Mouse (Mus musculus): Measurements from ENCODE around the gene Baz2b. TPM values are rescaled to one million over a fixed set of nuclear protein-coding genes. Genes with fewer than 3 reads are reported as not detected.

The Baz2b gene
- total RNA-seq, 1 experiment from 2014 or later, result 367 TPM

DNA sequence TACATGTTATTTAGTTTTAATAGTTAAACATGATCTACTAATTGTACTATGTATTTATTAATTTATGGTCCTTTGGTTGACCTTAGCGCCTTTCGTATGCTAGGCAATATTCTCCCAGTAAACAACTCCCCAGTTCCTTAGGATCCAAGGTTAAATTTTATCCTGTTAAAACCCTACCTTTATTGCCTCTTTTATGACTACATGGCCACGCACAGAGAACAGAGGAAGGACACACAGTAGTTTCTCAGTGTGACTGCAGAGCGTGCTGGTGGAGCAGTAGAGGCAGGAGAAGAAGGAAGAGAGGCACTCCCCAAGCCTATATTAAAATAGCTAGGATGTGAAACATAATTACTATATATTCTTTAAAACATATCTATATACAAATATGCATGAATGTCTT lies 5.9 kb downstream of the Baz2b start:
- no peak for ATAC-seq (ENCODE audit: extremely low read depth, insufficient number of reproducible peaks, low FRiP score, poor library complexity, severe bottlenecking)

DNA sequence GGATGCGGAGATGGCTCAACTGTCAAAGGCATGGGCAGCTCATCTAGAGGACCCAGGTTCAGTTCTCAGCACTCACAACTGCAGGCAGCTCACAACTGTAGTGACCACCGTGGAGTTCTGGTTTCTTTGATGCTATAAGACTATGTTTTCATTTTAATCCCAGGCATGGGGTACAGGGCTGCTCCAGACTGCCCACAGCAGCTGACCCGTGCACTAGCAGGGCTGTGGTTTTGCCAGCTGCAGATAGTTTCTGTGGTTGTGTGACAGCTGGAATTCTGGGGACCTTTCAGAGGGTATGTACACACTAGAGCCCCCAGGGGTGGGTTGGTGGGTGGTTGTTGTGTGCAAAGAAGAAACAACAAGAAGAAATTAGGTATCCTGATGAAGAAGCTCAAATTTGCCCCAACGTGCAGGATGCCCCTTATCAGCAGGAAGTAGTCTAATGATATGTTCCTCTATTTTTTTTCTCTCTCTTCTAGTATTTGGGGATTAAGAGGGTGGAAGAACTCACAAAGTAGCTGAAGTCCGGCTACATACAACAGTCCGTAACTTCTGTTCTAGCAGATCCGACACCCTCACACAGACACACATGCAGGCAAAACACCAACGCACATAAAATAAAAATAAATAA lies 6.6 kb downstream of the Baz2b start:
- ATAC-seq (ENCODE audit: extremely low read depth, insufficient number of reproducible peaks, low FRiP score, poor library complexity, severe bottlenecking), result no peak

DNA sequence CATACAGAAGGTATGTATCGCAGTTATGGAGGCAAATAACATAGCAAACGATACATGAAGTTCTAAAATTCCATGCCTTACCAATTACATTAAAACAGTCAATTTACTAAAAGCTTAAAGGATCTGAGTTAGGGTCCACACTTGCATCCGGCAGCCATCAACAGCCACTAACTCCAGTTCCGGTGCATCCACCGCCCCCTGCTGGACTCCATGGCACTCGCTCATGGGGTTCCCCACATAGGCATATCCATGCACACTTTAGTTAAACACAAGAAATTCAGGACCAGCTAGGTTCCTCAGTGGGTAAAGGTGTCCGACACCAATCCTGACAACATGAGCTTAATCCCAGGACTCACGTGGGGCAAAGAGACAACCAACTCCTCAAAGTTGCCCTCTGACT lies 9.0 kb downstream of the Baz2b start:
- peak; percentile 64; the same call in 1 of the 2 replicates for ATAC-seq (ENCODE audit: extremely low read depth, insufficient number of reproducible peaks, low FRiP score, poor library complexity, severe bottlenecking)

DNA sequence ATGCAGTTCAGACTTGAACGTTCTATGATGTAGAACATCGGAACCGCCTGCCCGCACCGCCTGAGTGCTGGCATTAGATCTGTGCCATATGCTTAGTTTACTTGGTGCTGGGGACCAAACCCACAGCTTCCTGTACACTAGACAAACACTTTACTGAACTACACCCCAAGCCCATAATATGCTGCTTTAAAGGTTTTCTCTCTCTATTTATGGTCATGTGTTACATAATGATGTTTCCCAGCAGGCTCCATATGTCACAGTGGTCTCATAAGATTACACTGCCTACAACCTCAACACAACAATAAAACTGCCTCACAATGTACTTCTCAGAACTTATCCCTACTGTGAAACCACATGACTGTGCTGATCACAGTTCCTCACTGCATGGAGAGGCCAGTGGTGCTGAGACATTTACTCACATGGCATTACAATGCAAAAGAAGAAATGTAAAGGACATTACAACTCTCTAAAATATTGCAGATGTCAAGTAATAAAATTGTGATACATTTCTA lies 9.5 kb downstream of the Baz2b start:
- ATAC-seq (ENCODE audit: extremely low read depth, insufficient number of reproducible peaks, low FRiP score, poor library complexity, severe bottlenecking), result peak; percentile 39; the same call in 1 of the 2 replicates

DNA sequence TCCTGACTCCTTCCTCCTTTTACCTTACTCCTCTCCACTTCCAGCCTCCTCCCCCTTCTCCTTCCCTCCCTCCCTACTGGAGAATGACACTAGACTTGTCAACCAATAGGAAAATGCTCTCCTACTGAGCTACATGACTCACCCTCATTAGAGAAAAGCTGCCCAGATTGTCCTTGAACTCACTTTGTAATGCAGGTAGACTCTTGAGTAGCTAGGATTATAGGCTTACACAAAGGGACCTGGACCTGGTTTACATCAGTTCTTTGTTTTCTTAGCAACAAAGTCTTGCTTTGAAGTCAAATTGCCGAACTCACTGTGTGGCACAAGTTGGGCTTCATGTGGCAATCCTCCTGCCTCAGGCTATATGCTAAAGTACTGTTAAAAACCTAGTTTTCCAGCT lies 12.8 kb downstream of the Baz2b start:
- no peak for ATAC-seq (ENCODE audit: extremely low read depth, insufficient number of reproducible peaks, low FRiP score, poor library complexity, severe bottlenecking)

DNA sequence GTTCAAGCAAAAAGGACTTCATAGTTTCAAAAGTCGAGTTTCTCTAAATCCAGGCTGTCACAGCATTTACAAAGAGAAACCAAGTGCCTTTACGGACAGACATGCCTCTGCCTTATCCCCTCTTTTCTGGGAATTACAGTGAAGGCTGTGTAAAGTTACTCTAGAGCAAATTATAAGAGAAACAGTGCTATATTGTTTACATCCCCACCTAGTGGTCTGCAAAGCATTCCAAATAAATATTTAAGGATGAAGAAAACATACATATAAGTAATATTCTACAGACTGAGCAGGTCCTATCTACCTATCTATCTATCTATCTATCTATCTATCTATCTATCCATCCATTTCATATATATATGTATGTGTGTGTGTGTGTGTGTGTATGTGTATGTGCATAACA lies 27.9 kb downstream of the Baz2b start:
- no peak for ATAC-seq (ENCODE audit: extremely low read depth, insufficient number of reproducible peaks, low FRiP score, poor library complexity, severe bottlenecking)

DNA sequence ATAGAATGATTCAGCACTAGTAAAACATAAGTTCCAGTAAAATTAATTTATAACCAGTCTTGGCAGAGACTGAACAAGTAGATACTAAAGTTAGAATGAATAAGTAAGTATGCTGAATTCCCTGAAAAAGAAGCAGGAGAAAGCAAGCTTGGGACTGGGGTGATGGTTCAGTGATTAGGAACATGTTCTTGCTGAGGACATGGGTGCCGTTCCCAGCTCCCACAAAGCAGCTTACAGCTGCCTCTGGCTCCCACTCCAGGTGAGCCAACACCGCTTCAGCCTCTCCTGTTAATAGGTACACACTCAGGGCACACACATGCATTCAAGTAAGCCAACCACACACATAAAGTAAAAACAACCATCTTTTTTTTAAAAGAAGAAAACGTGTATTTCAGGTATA lies 32.1 kb downstream of the Baz2b start:
- ATAC-seq (ENCODE audit: extremely low read depth, insufficient number of reproducible peaks, low FRiP score, poor library complexity, severe bottlenecking), result no peak

DNA sequence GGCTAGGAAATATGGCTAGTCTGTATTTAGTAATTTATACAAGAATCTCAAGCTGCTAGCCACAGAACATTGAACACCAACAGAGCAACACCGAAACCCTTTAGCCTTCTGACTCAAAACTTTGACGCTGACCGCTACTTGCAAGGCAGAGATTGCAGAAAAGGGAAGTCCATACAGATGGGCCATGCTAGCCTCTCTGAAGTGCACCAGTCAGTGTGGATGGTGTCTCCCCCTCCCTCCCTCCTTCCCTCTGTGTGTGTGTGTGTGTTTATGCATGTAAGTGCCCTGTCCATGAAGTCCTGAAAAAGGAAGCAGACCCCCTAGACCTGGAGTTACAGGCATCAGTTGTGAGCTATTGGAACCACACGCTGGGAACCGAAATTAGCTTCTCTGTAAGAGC lies 33.6 kb downstream of the Baz2b start:
- ATAC-seq (ENCODE audit: extremely low read depth, insufficient number of reproducible peaks, low FRiP score, poor library complexity, severe bottlenecking), result peak; percentile 21; the same call in 1 of the 2 replicates

DNA sequence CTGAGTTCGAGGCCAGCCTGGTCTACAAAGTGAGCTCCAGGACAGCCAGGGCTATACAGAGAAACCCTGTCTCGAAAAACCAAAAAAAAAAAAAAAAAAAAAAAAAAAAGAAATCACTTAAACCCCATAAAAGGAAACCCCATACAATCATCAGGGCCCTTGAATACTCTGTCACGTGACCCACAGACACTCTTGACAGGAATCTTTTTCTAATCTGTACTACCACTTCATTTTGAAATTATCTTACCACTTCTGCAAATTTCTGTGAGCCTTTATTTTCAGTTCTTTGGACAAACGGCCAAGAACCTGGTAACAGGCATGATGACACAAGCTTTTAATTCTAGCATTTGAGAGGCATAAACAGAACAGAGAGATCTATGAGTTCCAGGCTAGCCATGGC lies 34.6 kb downstream of the Baz2b start:
- no peak for ATAC-seq (ENCODE audit: extremely low read depth, insufficient number of reproducible peaks, low FRiP score, poor library complexity, severe bottlenecking)

DNA sequence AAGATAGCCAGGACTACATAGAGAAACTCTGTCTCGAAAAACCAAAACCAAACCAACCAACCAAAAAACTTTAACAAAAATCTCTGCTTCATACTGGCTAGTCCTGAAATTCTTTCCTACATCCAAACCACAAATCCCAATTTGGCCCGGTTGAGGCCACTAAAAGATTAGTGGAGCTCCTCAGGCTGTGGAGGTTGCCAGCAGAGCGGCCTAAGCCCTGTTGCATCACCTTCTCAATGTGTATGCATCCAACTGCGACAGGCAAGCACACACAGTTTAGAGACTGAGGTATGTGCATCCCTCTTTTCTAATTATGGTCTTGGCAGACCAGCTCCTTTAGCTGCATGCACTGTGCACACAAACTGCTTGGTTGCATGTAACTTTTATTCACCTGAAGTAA lies 36.0 kb downstream of the Baz2b start:
- no peak for ATAC-seq (ENCODE audit: extremely low read depth, insufficient number of reproducible peaks, low FRiP score, poor library complexity, severe bottlenecking)

DNA sequence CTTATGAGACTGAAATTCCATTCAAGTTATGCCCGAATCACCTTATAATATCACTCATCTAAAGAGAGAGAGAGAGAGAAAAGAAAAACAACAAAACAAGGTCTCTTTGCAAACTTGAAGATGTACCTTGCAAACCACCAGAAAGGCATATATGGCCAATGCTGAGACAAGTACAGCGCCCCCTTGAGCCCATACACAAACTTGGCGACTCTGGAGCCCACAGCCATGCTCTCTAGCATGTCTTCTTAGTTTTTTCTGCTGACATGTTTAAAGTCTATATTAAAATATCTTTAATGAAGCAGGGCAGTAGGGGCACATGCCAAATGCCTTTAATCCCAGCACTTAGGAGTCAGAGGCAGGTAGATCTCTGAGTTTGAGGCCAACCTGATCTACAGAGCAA lies 36.4 kb downstream of the Baz2b start:
- no peak for ATAC-seq (ENCODE audit: extremely low read depth, insufficient number of reproducible peaks, low FRiP score, poor library complexity, severe bottlenecking)

DNA sequence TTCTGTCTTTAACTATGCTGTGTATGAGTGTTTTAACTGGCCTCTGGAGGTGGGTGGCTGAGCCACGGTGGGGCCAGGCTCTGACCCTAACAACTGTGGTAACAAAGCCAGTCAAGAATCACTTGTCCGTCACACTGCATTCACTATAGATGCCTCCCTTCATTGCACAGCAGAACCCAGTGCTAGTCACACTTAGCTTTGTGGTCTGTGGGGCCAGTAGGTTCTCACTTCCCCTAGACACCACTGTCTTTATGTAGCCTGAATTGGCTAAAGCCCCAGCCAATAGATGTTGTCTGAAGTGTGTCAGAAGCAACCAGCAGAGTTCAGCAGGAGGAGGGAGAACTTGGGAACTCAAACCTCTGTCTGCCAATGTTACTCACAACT lies 37.1 kb downstream of the Baz2b start:
- peak; percentile 82 for ATAC-seq (ENCODE audit: extremely low read depth, insufficient number of reproducible peaks, low FRiP score, poor library complexity, severe bottlenecking)

DNA sequence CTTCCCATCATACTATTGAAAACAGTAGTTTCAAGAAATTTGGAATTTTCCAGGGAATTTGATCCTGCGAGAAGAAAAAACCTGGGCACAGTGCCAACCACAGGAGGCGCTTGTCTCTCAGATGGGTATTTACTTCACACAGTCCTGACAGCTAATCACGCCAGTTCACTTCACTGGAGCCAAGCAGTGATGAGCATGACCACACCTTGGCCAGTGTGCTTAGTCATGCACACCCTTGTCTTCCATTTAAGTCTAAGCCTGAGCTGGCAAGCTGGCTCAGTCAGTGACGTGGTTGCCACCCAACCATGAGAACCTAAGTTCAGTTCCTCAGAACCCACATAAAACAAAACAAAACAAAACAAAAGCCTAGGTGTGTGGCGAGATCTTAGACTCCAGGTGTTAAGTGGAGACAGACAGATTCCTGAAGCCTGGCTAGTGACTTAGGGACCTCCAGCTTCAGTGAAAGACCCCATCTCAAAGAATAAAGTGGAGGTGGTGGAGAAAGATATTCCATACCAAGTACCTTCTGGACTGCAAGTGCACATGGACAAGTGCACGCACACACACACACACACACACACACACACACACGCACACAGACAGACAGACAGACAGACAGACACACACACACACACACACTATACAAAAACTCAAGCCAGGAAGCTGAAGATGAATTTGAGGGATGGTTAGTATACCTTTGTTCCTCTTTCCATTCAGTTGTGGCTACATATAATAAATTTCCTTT lies 37.7 kb downstream of the Baz2b start:
- peak; percentile 83 for ATAC-seq (ENCODE audit: extremely low read depth, insufficient number of reproducible peaks, low FRiP score, poor library complexity, severe bottlenecking)

DNA sequence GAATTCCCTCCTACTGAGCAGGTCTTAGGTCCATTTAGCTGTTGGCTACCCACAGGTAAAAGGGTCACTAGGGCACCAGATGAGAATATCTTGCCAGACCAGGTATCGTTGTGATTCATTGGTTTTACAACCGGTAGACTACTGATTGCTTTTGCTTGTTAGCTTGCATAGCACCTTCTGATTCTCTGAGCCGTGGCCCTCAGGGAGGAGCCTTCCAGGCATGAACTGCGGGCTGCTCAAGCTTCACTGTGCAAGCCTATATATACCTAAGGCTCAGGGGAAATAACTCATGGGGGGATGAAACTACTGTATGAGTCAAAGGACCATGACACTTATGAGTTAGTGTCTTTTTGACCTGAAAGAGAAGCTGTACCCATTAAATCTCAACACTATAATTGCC lies 42.8 kb downstream of the Baz2b start:
- ATAC-seq (ENCODE audit: extremely low read depth, insufficient number of reproducible peaks, low FRiP score, poor library complexity, severe bottlenecking), result peak; percentile 13; the same call in 1 of the 2 replicates

DNA sequence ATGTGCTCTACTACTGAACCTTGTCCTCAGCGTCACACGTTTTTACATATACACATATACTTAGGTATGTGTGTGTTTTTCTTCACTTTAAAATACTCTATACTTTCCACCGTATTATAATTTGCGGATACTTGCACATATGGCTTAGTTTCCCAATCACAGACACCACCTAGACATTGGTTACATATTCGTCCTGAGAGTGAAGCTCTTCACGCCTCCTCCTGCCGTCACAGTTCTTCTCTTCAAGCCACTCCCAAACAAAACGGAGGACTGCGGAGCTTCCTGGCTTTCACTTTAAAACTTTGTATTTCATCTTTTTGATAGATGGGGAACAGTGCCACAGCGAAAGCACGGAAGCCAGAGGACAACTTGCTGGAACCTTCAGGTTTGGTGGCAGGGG lies 44.0 kb downstream of the Baz2b start:
- ATAC-seq (ENCODE audit: extremely low read depth, insufficient number of reproducible peaks, low FRiP score, poor library complexity, severe bottlenecking), result no peak

DNA sequence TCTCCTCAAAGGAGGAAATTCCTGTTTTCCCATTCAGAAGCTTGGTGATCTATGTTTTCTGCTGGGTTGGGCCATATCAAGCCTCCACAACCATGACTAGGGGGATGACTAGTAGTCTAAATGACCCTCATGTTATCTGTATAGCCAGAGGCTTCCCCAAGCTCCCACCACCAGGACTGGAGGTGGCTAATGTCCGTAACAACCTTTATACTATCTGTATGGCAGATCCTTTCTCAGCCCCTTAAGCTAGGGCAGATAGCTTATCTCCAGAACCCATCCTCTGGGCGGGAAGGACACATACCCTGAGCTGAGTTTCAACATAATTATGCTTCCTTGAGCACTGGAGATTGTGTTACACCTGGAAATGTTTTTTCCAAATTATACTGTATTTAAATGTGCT lies 45.9 kb downstream of the Baz2b start:
- no peak for ATAC-seq (ENCODE audit: extremely low read depth, insufficient number of reproducible peaks, low FRiP score, poor library complexity, severe bottlenecking)

DNA sequence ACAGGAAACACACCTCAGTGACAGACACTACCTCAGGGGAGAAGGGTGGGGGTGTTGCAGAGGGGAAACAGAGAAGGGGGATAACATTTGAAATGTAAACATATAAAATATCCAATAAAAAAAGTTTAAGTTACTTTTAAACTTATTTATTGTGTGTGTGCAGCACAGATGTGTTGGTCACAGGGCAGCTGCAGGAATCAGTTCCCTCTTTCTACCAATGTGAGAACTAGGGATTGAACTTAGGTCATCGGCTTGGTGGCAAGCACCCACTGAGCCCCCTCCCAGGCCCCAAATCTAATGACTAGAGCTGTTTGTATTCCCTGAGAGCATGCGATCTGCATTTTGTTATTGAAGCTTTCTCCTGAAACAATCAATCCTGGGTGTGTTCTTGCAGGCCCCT lies 57.2 kb downstream of the Baz2b start:
- ATAC-seq (ENCODE audit: extremely low read depth, insufficient number of reproducible peaks, low FRiP score, poor library complexity, severe bottlenecking), result no peak

DNA sequence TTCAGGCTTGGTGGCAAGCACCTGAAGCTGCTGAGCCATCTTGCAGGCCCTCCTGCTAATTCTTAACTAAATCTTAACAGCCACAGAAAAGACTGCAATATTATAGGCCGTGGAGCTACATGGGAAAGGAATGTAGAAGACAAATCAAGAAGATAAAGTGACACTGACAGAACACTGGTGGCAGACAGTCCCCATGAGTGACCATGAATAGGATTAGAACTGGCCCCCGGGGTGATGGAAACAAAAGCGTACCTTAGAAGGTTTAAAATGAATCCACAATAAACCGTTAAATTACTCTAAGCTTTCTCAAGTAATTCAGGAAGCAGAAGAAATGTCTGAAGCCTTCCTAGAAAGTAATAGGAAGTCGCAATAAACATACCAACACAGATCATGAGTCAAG lies 61.0 kb downstream of the Baz2b start:
- ATAC-seq (ENCODE audit: extremely low read depth, insufficient number of reproducible peaks, low FRiP score, poor library complexity, severe bottlenecking), result no peak

DNA sequence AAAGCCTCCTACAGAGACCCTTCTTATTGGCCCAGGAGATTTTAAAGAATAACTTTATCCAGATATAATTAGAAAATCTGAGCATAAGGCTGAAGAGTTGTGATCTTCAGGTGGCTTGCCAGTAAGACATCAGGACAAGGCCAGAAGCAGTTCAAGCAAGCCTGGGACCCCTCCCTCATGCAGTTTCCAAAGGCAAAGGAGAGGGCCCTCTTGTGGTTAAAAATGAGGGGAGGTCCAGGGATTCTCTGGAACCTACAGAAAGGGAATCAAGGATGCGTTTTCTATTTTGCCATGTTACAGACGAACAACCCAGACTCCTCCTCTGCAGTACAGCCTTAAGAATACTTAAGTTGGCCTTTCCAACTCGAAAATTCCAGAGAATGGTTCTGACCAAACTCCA lies 62.2 kb downstream of the Baz2b start:
- no peak for ATAC-seq (ENCODE audit: extremely low read depth, insufficient number of reproducible peaks, low FRiP score, poor library complexity, severe bottlenecking)

DNA sequence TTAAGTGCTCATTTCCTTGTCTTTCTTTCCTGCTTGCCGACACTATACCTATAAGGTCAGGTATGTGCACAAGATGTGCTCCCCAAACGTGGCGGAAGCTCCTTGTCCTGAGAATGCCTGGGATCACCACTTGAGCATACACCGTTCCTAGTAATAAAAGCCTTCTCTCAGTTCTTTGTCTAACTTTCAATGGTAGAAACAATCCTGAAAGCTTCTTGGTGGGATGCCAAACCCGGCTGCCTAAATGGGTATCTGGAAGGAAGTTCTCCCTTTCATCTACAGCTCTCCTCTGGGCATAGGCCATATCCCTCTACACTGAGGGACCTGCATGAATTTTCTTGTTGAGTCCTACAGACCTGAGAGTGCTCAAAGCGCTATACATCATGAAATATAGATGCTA lies 63.9 kb downstream of the Baz2b start:
- no peak for ATAC-seq (ENCODE audit: extremely low read depth, insufficient number of reproducible peaks, low FRiP score, poor library complexity, severe bottlenecking)

DNA sequence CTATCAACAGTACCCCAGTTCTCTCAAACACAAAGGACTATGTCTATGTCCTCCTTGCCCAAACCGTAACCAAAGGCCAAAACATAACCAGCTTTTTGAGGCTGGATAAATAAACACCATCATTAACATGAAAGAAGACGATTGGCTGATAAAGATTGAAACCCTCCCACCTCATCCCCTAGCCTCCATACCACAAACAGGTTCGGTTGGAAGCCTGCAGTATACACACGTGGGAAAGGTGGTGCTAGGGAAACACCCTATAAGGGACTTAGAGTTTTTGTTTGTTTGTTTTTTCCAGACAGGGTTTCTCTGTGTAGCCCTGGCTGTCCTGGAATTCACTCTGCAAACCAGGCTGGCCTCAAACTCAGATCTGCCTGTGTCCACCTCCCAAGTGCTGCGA lies 66.3 kb downstream of the Baz2b start:
- no peak for ATAC-seq (ENCODE audit: extremely low read depth, insufficient number of reproducible peaks, low FRiP score, poor library complexity, severe bottlenecking)

All from neutrophil, adult 5-6 weeks (primary cell).